Mouse (Mus musculus) lung, adult 2 months (tissue): ENCODE measurements around the gene Hist1h4a.

ENCODE experiments used
- CTCF ChIP-seq: fragments of 200-500 bp; IDR thresholded peaks from 2 replicates; pipeline ENCODE4 v1.5.1; 2011; ENCODE audit warnings: mild to moderate bottlenecking, low read length, control low read depth; ENCODE audit not compliant: insufficient read depth
- POLR2A ChIP-seq: fragments of 200-500 bp; IDR thresholded peaks from 2 replicates; pipeline ENCODE4 v1.6.1; 2011; ENCODE audit warnings: low read depth, mild to moderate bottlenecking, control low read depth, low read length, borderline replicate concordance; ENCODE audit errors: extremely low read depth

- TF ChIP-seq POLR2A, result no peak
- no peak for TF ChIP-seq CTCF
These were observed 3.1 kb downstream of the Hist1h4a start for GRCm38 (mm10) chr13:23757921-23758320.
